Mouse (Mus musculus) hematopoietic multipotent progenitor cell, adult 10-12 weeks (in vitro differentiated cells): ENCODE results near the gene Chrd. TPM values are rescaled to one million over a fixed set of nuclear protein-coding genes. Genes with fewer than 3 reads are reported as not detected.

Source experiments
- polyA plus RNA-seq: library from polyadenylated mRNA; stranded (reverse); fragments of >175 nt; gene quantifications from 2 replicates; pipeline ENCODE4 v1.2.3, GENCODE M21; 2012; ENCODE audit warnings: low replicate concordance

Chrd gene
- not detected in 2 replicates for polyA plus RNA-seq

DNA sequence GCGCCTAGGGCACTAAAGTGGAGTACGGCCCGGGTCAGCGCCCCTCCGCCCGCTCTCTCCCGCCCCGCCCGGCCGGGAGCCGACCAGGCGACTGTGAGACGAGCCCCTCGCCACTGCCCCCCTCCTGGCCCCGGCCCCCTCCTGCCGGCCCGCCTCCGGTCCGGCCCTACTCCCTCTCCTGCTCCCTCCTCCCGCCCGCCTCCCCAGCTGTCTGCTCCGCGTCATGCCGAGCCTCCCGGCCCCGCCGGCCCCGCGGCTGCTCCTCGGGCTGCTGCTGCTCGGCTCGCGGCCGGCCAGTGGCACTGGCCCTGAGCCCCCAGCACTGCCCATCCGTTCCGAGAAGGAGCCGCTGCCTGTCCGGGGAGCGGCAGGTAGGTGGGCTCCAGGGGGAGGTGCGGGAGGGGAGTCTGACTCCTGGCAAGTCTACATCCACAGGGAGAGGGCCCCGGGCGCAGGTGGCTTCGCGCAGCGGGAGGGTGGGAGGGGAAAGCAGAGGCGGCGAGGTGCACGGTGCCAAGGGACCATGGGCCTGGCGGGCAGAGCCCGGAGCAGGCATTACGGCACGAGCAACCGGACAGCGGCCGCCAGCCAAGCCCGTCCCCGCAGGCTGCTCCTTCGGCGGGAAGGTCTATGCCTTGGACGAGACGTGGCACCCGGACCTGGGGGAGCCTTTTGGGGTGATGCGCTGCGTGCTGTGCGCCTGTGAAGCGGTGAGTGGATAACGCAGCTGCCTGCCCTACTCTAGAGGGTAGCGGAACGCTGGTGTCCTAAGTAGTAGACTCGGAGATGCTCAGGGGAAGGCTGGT, at the start of gene Chrd:
Gene Chrd (plus strand): TSS at position 203 of the 806 bp plus-strand sequence.

DNA sequence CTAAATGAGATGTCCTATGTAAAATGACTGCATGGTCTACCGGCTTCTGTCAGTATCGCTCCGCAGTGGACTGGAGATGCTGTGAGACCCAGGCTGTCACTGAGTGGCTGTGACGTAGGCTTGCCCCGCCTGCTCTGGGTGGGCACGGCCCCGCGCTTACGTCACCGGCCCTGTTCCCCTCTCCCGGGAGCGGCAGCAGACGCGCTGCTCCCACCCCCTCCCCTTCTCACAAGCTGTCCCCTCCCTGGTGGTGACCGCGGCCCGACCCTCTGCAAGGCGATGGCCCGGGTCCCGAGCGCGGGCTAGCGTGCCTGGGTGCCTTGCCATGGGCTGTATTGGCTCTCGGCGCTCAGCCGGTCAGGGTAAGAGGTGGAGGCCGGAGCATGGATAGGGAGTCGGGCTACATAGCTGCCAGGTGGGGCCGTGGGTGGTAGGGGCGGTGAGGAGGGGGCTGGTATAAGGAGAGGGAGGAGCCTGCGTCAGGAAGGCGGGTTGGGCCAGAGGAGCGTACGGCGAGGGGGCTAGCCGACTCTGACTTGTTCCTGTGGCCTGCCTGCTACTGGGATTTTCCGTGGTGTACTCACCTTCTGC, 39.7 kb upstream of the Chrd start, which contains the start of gene Fam131a:
Gene Fam131a (plus strand): TSS at position 131 of the 591 bp plus-strand sequence.

DNA sequence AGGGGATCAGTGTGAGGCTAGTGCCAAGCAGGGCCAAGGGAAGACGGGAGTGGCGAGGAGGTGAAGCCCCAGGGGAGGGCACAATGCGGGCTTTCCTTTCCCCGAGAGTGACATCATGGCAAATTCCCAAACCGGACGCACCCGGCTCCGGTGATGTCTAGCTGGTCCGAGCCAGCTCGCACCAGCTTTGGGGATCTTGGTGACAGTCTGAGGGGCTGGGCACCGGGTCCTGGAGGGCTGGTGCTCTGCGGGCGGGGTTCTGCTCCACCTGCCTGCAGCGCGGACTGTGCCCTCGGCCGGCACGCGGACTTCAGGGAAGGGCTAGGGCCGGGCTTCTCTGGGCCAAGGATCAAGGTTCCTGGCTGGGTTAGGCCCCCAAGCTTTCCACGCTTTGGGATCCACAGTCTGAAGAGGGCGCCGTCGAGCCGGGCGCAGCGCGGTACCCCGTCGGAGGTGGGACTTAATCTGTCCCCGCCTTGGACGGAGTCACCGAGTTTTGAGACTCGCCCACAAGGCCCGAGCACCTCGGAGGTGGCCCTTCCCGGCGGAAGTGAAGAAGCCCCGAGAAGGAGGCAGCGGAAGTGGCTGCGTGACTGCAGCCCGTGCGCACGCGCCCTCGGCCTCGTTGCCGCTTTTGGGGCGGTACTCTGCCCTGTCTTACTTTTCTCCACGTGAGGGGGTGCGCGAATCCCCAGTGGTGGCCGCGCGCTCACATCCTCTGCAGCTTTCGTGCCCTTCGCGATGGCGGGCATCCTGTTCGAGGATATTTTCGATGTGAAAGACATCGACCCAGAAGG, 15.5 kb upstream of the Chrd start, which contains the start of the genes Polr2h and Clcn2:
Gene Polr2h (plus strand): TSS at position 485 of the 797 bp plus-strand sequence.
Gene Clcn2 (minus strand): TSS at position 566 of the 797 bp plus-strand sequence.

DNA sequence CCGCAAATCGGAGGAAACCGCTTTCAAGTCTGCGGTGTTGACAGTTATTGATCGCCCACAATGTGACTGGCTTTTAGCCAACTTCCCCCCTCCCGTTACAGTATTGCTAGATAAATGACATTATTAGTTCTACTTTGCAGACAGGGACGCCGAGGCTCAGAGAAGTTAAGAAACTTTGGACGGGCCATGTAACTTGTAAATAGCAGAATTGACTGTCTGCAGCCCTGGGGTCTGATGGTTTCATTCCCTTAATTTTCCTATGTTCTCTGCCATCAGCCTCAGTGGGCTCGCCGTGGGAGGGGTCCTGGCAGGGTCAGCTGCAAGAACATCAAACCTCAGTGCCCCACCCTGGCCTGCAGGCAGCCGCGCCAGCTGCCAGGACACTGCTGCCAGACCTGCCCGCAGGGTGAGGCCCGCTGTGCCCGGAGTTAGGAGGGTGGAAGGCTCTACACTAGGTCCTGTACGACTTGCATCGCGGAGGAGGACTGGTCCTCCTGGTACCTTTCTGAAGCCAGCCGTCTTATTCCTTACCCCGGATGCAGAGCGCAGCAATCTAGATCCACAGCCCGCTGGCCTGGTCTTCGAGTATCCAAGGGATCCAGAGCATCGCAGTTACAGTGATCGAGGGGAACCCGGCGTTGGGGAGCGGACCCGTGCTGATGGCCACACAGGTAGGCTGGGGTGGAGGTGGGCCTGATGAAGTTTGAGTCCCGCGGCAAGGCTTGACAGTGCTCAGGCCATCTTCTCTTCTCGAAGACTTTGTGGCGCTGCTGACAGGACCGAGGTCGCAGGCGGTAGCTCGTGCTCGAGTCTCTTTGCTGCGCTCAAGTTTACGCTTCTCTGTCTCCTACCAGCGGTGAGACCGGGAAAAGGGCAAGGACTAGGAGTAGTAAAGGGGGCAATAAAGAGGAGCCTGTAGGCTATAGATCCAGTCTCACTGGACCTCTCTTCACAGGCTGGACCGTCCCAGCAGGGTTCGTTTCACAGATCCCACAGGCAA, 1.1 kb downstream of the Chrd start, which contains the start of gene Thpo:
Gene Thpo (minus strand): TSS at position 781 of the 1,000 bp plus-strand sequence.

Other genes starting within 250 kb of the Chrd start
- 12.9 and 17.4 TPM in 2 replicates for gene Eif2b5, start 234.3 kb upstream of the Chrd start, polyA plus RNA-seq
- 31.2 and 61.5 TPM in 2 replicates for gene Dvl3, start 216.1 kb upstream of the Chrd start, polyA plus RNA-seq
- 63.6 and 66.9 TPM in 2 replicates for gene Ap2m1, start 197.6 kb upstream of the Chrd start, polyA plus RNA-seq
- 28.8 and 31.8 TPM in 2 replicates for gene Abcf3, start 184.6 kb upstream of the Chrd start, polyA plus RNA-seq
- 0.04 and 0.05 TPM in 2 replicates for gene Vwa5b2, start 143.7 kb upstream of the Chrd start, polyA plus RNA-seq
- gene Eef1akmt4, start 121.5 kb upstream of the Chrd start, polyA plus RNA-seq = 0.40 and 5.7 TPM in 2 replicates
- gene Gm49333, start 121.5 kb upstream of the Chrd start, polyA plus RNA-seq = not detected in 2 replicates
- gene Alg3, start 121.4 kb upstream of the Chrd start, polyA plus RNA-seq = 12.4 and 14.8 TPM in 2 replicates
- 0.65 and 2.3 TPM in 2 replicates for gene Camk2n2, start 111.8 kb upstream of the Chrd start, polyA plus RNA-seq
- gene Ece2, start 103.3 kb upstream of the Chrd start, polyA plus RNA-seq = not detected in 2 replicates
- 104 and 180 TPM in 2 replicates for gene Psmd2, start 81.5 kb upstream of the Chrd start, polyA plus RNA-seq
- gene Eif4g1, start 64.8 kb upstream of the Chrd start, polyA plus RNA-seq = 484 and 1,061 TPM in 2 replicates
- 4.5 and 6.6 TPM in 2 replicates for gene Fam131a, start 39.9 kb upstream of the Chrd start, polyA plus RNA-seq
- gene Polr2h, start 15.5 kb upstream of the Chrd start, polyA plus RNA-seq = 0.23 and 5.3 TPM in 2 replicates
- 3.0 and 6.2 TPM in 2 replicates for gene Clcn2, start 15.4 kb upstream of the Chrd start, polyA plus RNA-seq
- gene Thpo, start 1.4 kb downstream of the Chrd start, polyA plus RNA-seq = not detected in 2 replicates